Mouse (Mus musculus) lung, adult 2 months (tissue): ENCODE results near the gene Ttll3.

Source experiments
- CTCF ChIP-seq: fragments of 200-500 bp; IDR thresholded peaks from 2 replicates; pipeline ENCODE4 v1.5.1; 2011; ENCODE audit warnings: mild to moderate bottlenecking, low read length, control low read depth; ENCODE audit not compliant: insufficient read depth
- POLR2A ChIP-seq: fragments of 200-500 bp; IDR thresholded peaks from 2 replicates; pipeline ENCODE4 v1.6.1; 2011; ENCODE audit warnings: low read depth, mild to moderate bottlenecking, control low read depth, low read length, borderline replicate concordance; ENCODE audit errors: extremely low read depth

DNA sequence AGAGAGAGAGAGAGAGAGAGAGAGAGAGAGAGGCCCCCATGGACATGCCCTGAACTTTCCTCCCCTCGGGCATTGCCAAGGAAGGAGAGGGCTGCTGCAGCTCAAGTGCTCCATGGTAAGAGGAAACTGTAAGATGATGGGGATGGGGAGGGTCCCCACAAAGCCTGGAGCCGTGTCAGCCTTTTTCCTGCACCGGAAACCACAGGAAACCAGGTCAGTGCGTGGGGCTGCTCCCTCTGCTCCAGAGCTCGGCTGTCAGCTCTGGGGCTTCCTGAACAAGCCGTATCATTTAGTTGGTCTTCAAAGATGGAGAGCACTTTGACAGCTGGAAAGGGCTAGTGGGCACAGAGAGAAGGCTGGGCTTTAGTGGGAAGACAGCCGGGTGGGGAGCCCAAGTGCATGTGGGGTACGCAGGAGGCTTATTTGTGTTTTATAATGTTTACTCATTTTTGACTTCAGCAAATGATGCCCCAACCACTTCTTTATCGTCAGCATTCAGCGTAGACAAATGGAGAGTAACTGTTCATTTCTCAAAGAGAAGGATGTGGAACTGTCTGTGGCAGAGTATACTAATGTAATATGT is 69.0 kb downstream of the Ttll3 start, which contains the start of gene Il17re:
- no peak for TF ChIP-seq POLR2A
- TF ChIP-seq CTCF, result no peak
